Mouse (Mus musculus): Measurements from ENCODE around the gene Mafb. TPM values are rescaled to one million over a fixed set of nuclear protein-coding genes. Genes with fewer than 3 reads are reported as not detected.

Gene Mafb
- polyA plus RNA-seq, 1 experiment from 2014 or later, result 13.5 TPM

GRCm38 (mm10) chr2:160376236-160376635, 9.4 kb upstream of the Mafb start:
- Histone ChIP-seq H3K9me3 (no peaks in the 10 kb centered on the region), H3K27ac (replicated peaks) (no peak overlapping the region), H3K27me3 (peaks cover 32% of the 10 kb centered on the region), H3K4me1 (0 out of 2 replicates have a peak, but pooled peaks cover 2% of the 10 kb centered on the region), H3K36me3 (no peaks in the 10 kb centered on the region), H3K4me2 (replicated peaks) (no peak overlapping the region), H3K4me3 (no peak overlapping the region), H3K9ac (replicated peaks) (no peak overlapping the region)
- WGBS, result 37% methylated on average over 5 of the region's 5 CpGs
- ATAC-seq (replicated peaks), result no peak

- Histone ChIP-seq H3K4me1 (peaks cover 42% of the 10 kb centered on the region), H3K4me2 (replicated peaks) (peak overlapping the region; percentile 92; the same call in 1 of the 2 replicates), H3K27ac (replicated peaks) (no peak overlapping the region), H3K9me3 (no peaks in the 10 kb centered on the region), H3K9ac (replicated peaks) (no peak overlapping the region), H3K36me3 (no peaks in the 10 kb centered on the region), H3K27me3 (peaks cover 67% of the 10 kb centered on the region), H3K4me3 (no peak overlapping the region)
- no peak for ATAC-seq (replicated peaks)
- WGBS, result 3% methylated on average over 25 of the region's 25 CpGs
Observed at GRCm38 (mm10) chr2:160369653-160370420, 3.0 kb upstream of the Mafb start.

GRCm38 (mm10) chr2:160368422-160369357, 1.8 kb upstream of the Mafb start:
- under 1% methylated on average over 52 of the region's 52 CpGs for WGBS
- peaks cover 64% of the 10 kb centered on the region for H3K27me3 ChIP-seq
- peak overlapping the region; percentile 71 for H3K4me3 ChIP-seq
- H3K9ac ChIP-seq (replicated peaks), result 0 out of 2 replicates have a peak overlapping the region, but pooled peaks have one; percentile 2
- no peaks in the 10 kb centered on the region for H3K9me3 ChIP-seq
- H3K4me2 ChIP-seq (replicated peaks), result peak overlapping the region; percentile 92
- peaks cover 50% of the 10 kb centered on the region for H3K4me1 ChIP-seq
- no peak for ATAC-seq (replicated peaks)
- H3K36me3 ChIP-seq, result no peaks in the 10 kb centered on the region
- no peak overlapping the region for H3K27ac ChIP-seq (replicated peaks)

- ATAC-seq (replicated peaks), result peak; percentile 66
- H3K4me1 ChIP-seq, result peaks cover 50% of the 10 kb centered on the region
- under 1% methylated on average over 45 of the region's 45 CpGs for WGBS
Observed at GRCm38 (mm10) chr2:160367448-160368208, 763 bp upstream of the Mafb start.

GRCm38 (mm10) chr2:160366111-160366979, 520 bp downstream of the Mafb start:
- Histone ChIP-seq H3K27ac (replicated peaks) (peak overlapping the region; percentile 92), H3K4me3 (peak overlapping the region; percentile 71), H3K4me2 (replicated peaks) (peak overlapping the region; percentile 92), H3K9ac (replicated peaks) (peak overlapping the region; percentile 84), H3K36me3 (no peaks in the 10 kb centered on the region), H3K4me1 (peaks cover 50% of the 10 kb centered on the region), H3K9me3 (no peaks in the 10 kb centered on the region), H3K27me3 (peaks cover 66% of the 10 kb centered on the region)
- ATAC-seq (replicated peaks), result peak; percentile 6; the same call in 1 of the 2 replicates
- WGBS, result under 1% methylated on average over 92 of the region's 95 CpGs

More at GRCm38 (mm10) chr2:160367448-160368208, 763 bp upstream of the Mafb start:
- Histone ChIP-seq H3K4me3 (peak overlapping the region; percentile 71), H3K36me3 (no peaks in the 10 kb centered on the region), H3K27ac (replicated peaks) (peak overlapping the region; percentile 92), H3K4me2 (replicated peaks) (peak overlapping the region; percentile 92), H3K9ac (replicated peaks) (peak overlapping the region; percentile 84), H3K9me3 (no peaks in the 10 kb centered on the region), H3K27me3 (peaks cover 66% of the 10 kb centered on the region)

- peaks cover 48% of the 10 kb centered on the region for H3K4me1 ChIP-seq
- WGBS, result under 1% methylated on average over 50 of the region's 50 CpGs
- H3K36me3 ChIP-seq, result no peaks in the 10 kb centered on the region
- peak overlapping the region; percentile 71 for H3K4me3 ChIP-seq
- H3K9me3 ChIP-seq, result no peaks in the 10 kb centered on the region
- H3K27ac ChIP-seq (replicated peaks), result no peak overlapping the region
- ATAC-seq (replicated peaks), result no peak
- H3K9ac ChIP-seq (replicated peaks), result peak overlapping the region; percentile 84
- H3K27me3 ChIP-seq, result peaks cover 66% of the 10 kb centered on the region
- H3K4me2 ChIP-seq (replicated peaks), result peak overlapping the region; percentile 92
Observed at GRCm38 (mm10) chr2:160365107-160365911, 1.6 kb downstream of the Mafb start.

GRCm38 (mm10) chr2:160364666-160365065, 2.2 kb downstream of the Mafb start:
- Histone ChIP-seq H3K9me3 (no peaks in the 10 kb centered on the region), H3K27ac (replicated peaks) (no peak overlapping the region), H3K4me2 (replicated peaks) (peak overlapping the region; percentile 92), H3K9ac (replicated peaks) (peak overlapping the region; percentile 84; the same call in 1 of the 2 replicates), H3K36me3 (no peaks in the 10 kb centered on the region), H3K27me3 (peaks cover 66% of the 10 kb centered on the region), H3K4me1 (peaks cover 45% of the 10 kb centered on the region), H3K4me3 (peak overlapping the region; percentile 71)
- ATAC-seq (replicated peaks), result no peak
- WGBS, result 2% methylated on average over 12 of the region's 12 CpGs

GRCm38 (mm10) chr2:160364128-160364650, 2.7 kb downstream of the Mafb start:
- Histone ChIP-seq H3K9ac (replicated peaks) (0 out of 2 replicates have a peak overlapping the region, but pooled peaks have one; percentile 84), H3K4me3 (peak overlapping the region; percentile 71), H3K9me3 (no peaks in the 10 kb centered on the region), H3K4me2 (replicated peaks) (peak overlapping the region; percentile 92), H3K27ac (replicated peaks) (no peak overlapping the region), H3K36me3 (no peaks in the 10 kb centered on the region), H3K27me3 (peaks cover 61% of the 10 kb centered on the region), H3K4me1 (peaks cover 42% of the 10 kb centered on the region)
- WGBS, result 4% methylated on average over 9 of the region's 9 CpGs
- ATAC-seq (replicated peaks), result no peak

- H3K4me1 ChIP-seq, result peaks cover 32% of the 10 kb centered on the region
- H3K27ac ChIP-seq (replicated peaks), result no peak overlapping the region
- H3K4me2 ChIP-seq (replicated peaks), result peak overlapping the region; percentile 11; the same call in 1 of the 2 replicates
- H3K27me3 ChIP-seq, result peaks cover 60% of the 10 kb centered on the region
- peak overlapping the region; percentile 71 for H3K4me3 ChIP-seq
- no peaks in the 10 kb centered on the region for H3K9me3 ChIP-seq
- ATAC-seq (replicated peaks), result no peak
- no peaks in the 10 kb centered on the region for H3K36me3 ChIP-seq
- H3K9ac ChIP-seq (replicated peaks), result no peak overlapping the region
- WGBS, result 30% methylated on average over 4 of the region's 4 CpGs
Observed at GRCm38 (mm10) chr2:160363201-160363600, 3.7 kb downstream of the Mafb start.

Data from forebrain, embryonic 15.5 days (tissue).